Mouse (Mus musculus) regulatory T cell (primary cell): ENCODE measurements around the gene Pgm1.

Experiments used
- in situ Hi-C: fragments of 300-600 bp; cut with MboI, MseI; formaldehyde crosslinking; loops from one replicate; pipeline ENCODE4 v1.15.1; 2025; ENCODE audit warnings: high pct_unique_total_duplicates

Pgm1 gene

DNA sequence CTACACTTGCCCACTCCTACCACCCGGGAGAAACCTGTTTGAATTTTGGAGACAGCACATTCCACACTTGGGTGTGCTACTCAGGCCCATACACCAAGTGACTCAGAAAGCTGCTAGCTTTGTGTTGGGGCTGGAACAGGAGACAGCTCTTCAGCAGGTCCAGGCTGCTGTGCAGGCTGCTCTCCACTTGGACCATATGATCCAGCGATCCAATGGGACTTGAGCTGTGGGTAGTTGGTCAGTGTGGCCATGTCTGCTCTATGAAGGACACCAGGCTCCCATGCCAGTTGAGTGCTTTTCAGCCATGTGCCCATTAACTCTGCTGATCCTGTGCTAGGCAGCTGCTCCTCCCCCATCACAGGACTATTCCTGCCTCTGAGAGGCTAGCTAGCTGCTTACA is 24.7 kb downstream of the Pgm1 start:
- in situ Hi-C loops, result no loop called here

DNA sequence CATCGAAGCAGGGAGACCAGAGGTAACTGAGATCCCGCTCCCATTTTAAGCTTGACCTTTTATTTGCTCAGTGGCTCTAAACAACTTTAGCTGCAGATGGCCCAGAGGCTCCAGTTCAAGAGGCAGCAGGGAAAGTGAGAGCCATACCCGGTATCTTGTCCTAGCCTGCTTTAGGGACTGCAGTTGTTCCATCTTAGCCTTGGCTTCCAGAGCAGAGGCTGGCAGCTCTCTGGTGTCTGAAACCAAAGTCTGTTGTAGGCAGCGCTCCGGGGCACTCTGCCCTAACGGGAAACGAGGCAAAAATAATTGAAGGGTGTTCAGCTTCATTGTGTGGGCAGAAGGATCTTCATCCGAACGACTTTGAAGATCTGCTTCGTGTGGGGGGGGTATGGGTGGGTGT is 26.2 kb downstream of the Pgm1 start:
- in situ Hi-C loops, result no loop called here

DNA sequence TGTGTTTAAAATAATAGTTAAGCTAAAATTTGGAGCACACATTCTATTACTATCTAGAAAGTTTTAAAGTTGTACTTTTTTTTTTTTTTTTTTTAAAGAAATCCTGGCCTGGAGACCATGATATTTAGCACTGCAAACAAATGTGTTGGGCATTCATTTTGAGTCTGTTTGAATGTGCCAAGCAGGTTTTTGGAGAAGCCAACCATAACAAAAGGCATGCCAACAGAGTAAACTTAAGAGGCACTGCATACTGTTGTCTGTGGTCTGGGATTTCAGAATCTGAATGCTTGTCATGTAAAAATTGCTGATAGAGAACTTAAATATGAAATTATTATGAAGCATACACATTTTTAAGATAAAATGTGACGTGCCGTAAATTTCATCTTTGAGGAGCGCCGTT is 28.0 kb downstream of the Pgm1 start:
- in situ Hi-C loops, result no loop called here

DNA sequence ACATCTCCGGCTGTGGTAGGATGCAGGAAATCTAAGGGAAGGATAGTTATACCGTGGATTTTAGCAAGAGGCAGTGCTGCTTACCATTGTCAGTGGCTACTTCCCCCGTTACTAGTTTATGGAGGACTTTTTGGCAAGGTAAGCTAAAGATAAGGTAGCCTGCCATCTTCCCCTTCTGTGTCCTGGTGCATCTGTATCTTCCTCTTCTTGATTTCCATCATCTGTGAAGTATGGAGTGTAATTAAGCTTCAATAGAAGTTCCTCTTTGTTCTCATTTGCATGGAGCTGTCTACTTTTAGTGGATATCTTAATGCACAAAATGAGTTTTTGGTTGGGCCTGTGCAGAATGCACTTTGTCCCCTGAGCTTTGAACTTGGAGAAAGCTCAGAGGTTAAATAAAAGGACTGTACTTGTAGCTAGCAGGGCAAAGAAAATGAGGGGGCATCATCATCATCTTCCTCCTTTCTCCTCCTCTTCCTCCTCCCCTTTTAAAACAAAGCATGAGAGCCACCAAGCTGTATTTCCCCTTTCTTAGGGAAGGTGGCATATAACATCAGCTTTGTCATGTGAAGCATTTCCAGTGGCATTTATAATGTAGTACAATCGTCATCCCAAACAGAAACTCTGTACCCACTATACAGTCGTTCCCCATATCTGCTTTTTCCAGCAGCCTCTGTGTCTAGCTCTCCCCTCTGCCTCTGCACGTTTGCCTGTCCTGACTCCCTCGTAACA is 29.0 kb downstream of the Pgm1 start:
- in situ Hi-C loops, result no loop called here

DNA sequence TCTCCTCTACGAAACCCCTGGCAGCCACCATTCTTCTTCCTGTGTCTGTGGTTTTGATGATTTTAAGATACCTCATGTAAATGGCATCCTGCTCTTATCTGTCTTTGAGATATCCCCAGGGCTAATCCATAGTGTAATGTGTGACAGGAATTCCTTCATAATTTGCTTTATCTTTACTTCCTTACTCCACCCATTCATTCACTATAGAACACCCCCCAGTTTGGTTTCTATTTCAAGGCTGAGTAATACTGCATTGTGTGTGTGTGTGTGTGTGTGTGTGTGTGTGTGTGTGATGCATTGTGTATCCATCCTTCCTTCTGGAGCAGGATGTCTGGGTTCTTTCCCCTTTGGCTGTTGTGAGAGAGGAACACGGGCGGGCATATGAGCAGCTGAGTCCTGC is 30.1 kb downstream of the Pgm1 start:
- in situ Hi-C loops, result no loop called here

DNA sequence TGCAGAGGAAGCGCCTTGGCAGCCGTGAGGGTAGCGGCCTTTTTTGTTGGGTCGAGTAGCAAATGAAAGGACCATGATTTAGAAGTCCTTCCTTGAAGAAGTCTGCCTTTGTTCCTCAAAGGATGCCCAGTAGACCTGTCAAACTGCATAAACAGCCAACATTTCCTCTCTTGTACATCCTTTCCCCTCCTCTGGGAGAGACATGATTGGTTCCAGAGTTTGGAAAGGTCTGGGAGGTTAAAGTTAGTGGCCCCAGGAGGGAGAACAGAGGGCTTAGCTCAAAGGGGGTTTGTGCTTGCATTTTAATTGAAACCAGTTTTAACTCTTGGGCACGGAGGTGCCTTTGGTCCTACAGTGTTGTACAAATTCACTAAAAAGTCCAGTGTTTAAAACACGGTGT is 37.3 kb downstream of the Pgm1 start:
- in situ Hi-C loops, result no loop called here

DNA sequence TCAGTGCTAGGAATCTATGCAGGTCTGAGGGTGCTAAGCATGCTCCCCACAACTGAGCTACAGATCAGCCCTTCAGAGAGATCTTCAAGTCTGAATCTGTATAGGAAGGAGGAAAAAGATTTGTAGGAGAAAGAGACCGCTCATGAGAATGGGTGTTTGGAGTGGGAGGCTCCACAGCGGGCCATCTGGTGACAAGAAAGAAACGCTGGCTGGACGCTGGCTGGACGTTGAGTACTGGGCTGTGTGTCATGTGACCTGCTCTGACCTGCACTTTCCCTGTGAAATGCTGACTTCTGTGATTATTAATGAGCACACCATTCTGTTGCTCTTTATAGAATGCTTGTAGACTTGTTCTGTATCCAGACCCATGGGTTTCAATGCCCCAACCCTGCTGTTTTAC is 40.1 kb downstream of the Pgm1 start:
- in situ Hi-C loops, result no loop called here

DNA sequence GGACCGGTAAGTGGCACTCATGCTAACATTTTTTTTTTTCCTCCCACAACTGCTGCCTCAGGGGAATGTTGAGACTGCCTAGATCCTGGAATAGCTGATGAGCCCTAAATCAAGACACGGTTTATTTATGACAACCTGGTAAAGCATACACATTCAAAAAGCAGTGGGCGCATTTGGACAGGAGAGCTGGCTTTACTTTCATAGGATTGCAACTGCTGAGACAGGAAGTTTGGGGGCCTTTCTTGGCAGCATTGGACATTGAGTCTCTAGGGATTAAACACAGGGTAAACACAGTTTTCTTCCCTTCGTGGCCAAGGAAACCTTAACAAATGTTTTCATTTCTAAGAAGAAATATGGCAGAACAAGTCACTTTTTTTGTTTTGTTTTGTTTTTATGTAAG is 40.9 kb downstream of the Pgm1 start:
- in situ Hi-C loops, result no loop called here

DNA sequence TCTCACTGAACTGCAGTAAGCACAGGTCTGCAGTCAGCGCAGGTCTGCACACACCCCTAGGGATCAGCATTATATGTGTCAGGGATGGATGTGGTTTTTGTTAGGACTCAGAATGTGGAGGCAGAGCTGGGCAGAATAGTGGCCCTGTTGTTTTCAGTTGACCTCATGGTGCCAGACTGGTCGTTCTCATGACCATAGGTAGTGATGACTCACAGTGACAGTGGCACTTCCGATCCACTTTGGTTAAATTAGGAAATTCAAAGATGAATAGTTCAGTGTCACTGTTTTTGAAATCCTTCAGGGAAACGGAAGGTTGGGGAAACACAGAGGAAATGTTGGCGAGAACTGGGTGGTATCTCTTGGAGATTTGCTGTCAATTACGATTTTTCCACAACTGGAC is 43.7 kb downstream of the Pgm1 start:
- in situ Hi-C loops, result no loop called here

DNA sequence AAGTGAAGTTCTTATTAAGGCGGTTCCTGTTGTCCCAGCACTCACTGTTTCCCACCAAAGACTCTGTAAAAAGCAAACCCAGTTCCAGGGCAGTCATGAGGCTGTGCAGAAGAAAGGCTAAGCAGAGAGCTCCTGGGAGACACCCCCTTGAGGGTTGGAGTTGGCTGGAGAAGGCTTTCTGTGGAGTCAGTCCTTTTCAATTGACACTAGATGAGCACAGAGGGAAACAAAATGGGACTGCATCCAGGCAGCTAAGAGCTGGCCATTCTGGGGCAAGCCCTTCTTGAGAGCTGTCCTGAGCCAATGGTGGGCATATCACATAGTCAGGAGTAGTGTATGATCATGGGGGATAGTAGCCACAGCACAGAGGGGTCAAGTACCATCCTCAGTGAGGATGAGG is 44.7 kb downstream of the Pgm1 start:
- in situ Hi-C loops, result no loop called here

DNA sequence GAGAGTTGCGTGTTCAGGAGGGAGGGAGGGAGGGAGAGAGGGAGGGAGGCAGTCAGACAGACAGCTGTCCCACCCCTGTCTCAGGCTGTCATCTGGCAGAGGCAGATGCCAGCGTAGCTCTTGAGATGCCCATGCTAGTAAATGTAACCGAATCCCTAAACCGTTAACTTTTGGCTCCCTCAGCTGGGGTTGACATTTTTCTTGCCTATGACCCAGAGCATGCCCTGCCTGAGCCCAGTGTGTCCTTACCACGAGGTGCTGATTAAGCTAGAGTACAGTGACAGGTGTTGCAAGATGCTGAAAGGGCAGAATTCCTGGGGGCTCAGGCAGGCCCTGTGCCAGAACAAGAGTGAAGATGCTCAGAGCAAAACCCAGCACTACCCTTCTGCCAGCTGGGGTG is 45.2 kb downstream of the Pgm1 start:
- in situ Hi-C loops, result no loop called here

DNA sequence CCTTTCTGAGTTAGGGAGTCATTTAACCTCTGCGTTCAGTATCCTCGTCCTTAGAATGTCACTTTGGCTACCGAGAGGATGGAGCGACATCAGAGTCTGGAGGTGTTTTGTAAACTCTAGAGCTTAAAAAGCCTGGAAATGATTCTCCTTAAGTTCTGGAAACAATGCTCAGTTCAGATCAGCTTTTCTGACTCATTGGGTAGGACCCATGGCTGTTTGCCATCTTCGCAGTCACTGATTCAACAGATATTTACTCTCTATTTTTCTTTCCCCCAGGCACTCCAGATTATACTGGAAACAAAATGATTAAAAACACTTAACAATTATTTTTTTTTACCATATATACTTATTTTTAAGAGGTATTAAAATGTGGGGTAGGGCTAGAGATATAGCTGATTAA is 50.1 kb downstream of the Pgm1 start:
- in situ Hi-C loops, result no loop called here

DNA sequence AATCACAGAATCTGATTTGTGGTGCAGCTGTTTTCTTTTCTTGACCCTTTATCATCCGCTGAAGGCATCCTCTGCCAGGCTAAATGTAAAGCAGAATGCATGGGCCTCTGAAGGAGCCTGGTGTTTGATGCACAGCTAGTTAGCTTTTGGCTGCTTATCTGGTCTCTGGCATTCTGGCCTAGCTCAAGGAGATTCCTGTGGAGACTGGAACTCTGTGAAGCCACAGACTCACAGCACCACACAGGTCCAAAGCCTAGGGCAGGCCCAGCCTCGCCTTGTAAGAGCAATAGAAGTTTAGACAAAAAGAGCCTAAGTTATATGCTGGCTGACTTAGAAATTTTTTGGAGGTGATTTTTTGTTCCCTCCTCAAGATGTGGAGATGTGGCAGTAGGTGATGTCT is 52.0 kb downstream of the Pgm1 start:
- in situ Hi-C loops, result no loop called here

DNA sequence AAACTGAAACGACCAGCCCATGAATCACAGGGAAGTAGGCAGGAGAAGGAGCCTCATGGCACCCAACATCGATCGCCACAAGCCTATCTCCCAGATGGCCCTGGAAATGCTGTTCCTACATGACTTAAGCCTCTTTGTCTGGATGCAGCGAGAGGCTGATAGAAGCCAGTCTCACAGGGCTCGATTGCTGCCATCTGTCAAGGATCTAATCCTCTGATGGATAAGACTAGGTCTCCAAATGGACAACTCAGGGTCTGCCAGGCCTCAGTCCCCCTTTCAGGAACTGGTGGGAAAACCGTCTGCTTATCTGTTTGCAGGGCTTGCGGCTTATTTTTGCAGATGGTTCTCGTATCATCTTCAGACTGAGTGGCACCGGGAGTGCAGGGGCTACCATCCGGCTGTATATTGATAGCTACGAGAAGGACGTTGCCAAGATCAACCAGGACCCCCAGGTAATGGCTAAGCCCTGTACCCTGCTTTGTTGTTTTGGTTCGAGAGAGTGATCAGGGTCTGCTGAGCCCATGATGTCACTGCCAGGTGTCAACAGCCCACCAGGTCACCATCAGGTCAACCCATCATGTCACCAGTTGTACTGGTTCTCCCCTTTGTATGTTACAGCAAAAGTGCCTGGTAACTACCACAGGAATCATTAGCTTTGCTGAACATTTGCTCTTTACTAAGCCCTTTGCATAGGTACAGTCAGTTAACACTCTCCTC is 54.6 kb downstream of the Pgm1 start:
- in situ Hi-C loops, result no loop called here

DNA sequence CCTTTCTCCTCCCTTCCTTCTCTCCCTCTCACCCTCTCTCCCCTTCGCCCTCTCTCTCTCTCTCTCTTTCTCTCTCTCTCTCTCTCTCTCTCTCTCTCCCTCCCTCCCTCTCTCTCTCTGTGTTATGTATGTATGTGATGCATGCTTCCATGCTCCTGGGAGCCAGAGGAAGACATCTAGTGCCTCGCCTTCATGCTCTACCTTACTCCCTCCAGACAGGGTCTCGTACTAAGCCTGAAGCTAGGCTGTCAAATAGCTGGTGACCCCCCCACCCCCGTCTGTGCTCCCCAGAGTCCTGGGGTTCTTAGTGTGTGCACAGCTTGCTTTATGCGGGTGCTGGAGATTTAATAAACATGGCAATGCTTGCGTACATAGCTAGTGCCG is 55.1 kb downstream of the Pgm1 start:
- in situ Hi-C loops, result no loop called here

DNA sequence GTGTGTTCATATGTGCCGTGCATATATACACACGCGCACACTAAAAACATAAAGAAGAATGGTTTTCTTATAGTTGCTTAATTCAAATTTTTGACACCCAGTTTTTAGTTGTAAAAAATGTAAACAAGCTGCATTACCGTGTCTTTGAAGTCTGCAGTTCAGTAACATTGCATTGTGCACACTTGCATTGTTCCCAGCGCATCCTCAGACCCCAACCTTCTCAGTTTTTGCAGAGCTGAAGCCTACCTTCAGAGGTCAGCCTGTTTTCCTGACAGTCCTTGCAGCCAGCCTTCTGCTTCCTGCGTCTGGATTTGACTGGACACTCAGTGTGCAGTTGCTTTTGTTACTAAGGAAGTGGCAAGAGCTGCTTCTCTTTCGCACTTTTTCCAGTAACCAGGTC is 55.9 kb downstream of the Pgm1 start:
- in situ Hi-C loops, result no loop called here

DNA sequence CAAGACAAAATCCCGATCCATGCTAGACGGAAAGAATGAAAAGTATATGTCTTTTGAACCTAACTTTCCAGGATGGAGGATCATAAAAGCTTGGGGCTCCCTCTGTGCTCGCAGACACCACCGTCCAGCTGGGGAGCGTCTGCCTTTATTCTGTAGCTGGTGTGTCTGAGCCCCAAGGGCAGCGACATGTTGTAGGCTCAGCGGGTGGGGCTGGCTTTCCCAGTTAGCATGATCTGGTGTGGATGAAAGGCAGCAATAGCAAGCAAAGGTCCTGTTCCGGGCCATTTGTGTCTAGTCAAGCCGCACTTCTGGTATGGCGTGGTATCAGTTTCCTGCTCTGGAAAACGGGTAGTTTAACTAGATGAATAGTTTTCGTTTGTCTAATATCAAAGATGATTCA is 56.4 kb downstream of the Pgm1 start:
- in situ Hi-C loops, result no loop called here

DNA sequence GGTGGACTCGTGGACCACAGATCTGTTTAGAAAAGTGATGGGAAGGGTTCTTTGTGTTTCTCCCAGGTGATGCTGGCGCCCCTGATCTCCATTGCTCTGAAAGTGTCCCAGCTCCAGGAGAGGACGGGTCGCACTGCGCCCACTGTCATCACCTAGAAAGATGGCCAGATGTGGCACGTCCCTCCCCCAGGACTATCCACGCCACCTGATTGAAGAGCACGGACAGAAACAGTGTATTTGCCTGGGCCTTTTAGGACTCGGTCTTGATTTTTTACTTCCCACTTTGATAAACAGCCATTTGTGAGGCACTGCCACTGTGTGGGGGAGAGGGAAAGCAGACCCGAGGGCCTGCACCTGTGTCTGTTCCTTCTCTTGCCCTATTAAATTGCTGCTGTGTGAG is 57.4 kb downstream of the Pgm1 start:
- in situ Hi-C loops, result no loop called here

DNA sequence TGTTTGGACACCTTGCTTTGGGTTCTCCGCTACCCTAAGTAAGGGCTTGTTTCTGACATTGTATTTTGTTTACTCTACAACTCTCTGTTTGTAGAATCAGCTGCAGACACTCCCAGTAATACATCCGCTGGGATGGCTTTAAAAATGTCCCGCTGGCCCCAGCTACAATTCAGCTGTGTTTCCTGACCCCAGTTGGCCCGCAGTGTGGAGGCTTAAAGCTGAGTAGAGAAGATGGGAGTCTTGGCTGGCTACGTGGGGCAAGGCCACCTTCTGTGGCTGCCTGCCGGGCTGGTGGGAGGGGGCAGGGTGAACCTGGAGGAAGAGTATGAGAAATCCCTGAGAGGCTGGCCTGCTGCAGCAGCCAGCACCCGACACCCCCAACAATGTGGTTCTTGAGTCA is 59.6 kb downstream of the Pgm1 start:
- in situ Hi-C loops, result no loop called here

DNA sequence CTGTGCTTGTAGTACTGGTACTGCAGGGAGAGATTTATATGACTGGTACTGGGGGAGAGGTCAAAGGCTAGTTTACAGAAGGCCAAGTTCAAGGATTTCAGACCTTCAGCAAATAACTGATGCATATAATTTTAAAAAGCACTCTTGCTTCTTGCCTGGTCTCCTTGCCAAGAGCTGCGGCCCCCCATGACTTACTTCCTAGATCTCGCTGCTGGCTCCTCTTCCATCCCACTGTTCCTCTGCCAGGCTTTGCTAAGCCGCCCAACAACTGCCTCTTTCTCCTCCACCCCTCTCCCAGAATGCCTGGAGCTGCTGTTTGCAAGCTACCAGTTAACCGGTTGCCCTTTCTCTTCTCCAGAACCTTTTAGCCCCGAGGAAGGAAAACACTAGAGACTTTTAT is 71.8 kb downstream of the Pgm1 start:
- in situ Hi-C loops, result no loop called here

DNA sequence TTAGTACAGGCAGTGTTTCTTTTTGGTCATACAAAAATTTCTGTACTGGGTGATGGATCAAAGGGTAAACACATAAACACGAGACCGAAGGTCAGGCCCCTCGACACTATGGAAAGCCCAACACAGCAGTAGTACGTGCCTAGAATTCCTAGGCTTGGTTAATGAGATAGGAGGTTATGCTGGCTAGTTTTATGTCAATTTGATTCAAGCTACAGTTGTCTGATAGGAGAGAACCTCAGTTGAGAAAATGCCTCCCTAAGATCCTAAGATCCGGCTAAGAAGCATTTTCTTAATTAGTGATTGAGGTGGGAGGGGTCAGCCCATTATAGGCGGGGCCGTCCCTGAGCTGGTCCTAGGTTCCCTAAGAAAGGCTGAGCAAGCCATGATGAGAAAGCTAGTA is 72.6 kb downstream of the Pgm1 start:
- in situ Hi-C loops, result no loop called here

DNA sequence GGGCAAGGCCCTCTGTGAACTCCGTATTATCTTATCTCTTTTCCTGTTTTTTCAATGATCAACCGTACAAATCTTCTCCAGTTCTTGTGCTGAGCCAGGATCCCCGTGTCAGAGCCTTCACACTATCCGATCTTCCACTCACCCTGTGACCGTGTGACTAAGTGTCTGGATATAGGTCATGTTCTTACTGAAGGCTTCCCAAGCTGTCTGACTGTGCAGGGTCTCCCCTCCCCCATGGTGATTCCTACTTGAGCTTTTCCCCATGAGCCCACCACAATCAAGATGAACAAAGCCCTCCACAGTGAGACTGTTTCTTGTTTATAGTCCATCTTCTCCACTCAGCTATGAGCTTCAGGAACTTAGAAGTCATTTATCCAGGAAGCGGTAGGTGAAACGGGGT is 78.5 kb downstream of the Pgm1 start:
- in situ Hi-C loops, result no loop called here

DNA sequence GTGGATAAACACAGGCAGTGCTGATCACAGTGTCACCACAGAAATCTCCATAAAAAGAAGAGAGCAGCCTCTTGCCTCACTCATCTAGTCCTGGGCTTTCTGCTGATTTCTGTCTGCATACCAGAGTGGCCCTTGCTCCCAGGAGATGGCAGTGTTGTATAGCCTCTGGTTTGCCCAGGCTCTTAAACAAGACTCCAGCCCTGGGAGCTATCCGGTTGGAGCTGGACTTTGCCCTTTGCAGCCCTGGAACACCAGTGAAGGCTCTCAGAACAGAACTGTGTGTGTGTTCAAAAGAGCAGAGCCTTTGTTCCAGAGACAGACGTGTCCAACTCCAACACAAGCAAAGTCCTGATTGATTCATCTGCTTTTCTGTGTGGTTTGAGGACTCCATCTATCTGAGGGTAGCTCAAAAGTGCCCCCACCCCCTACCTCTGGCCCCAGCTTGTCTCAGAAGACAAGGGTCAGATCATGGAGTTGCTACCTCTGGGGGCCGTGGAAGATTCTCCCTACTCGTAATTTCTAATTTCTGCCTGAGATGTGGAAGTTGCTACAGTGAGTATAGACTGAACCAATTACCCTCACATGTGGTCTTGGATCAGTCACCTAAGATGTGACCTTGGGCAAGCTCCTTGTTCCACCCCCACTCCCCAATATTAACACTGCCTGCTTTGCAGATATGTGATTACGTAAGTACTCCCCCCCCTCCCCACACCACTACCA is 79.3 kb downstream of the Pgm1 start:
- in situ Hi-C loops, result no loop called here
